ENCODE assay signal across 27 mouse cellular contexts in the genomic region with DNA sequence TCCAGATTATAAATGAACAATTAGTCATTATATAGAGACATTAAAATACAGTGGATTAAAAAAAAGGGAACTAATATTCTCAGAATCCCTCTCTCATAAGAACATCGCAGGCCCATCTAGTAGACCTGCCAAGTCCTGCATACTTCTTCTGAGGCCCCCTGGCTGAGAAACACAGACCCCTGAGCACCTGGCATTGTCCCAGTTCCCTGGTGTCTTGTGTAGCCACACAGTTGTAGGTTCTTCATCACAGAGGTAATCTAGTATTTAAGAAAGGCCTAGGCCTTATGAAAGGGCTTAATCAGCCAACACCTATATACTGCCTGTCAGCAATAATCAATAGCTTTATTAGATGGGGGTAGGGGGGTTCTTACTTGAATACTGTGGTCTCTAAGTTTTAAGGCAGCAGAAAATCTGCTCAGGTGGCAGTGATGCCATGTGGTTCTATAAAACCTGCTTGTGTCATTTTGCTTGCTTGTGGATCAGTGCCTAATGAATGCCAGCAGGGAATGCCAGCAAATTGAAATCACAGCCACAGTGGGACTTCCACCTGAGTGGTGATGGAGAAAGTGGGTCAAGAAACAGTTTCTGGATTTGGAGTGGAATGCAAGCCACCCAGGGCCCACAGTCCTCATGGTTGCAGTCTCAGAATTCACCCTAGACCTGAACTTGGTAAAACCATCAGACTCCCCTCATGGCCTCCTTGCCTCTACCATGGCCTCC.
DNase-seq lines count a peak whose midpoint lies in the region; ATAC-seq and TF ChIP-seq lines count a peak whose summit lies in the region.
"Had no signal": no experiment of that assay in that cellular context is flagged by ENCODE, and none has a peak within 500 bp of the region (broad histone marks: within the 10 kb centered on the region; RNA-seq: fewer than 3 reads in every experiment).

No protein-coding gene starts in this region.

- no peak for TF ChIP-seq CTCF in liver, postnatal 0 days (IDR thresholded peaks at IDR 0.05; ENCODE audit: low read depth)
- TF ChIP-seq CTCF in lung, adult 2 months (IDR thresholded peaks at IDR 0.05; ENCODE audit: insufficient read depth, low read length) = no peak

- no peak overlapping the region for H3K4me3 ChIP-seq in liver, postnatal 0 days (ENCODE audit: low read depth, low read length)
- no peak overlapping the region for H3K4me3 ChIP-seq in lung, adult 2 months (replicated peaks; ENCODE audit: extremely low read depth, low read depth, low read length)
- H3K4me3 ChIP-seq: embryonic facial prominence, embryonic 12.5 days; heart, embryonic 13.5 days; hindbrain, embryonic 10.5 days; hindbrain, embryonic 15.5 days; kidney, embryonic 15.5 days; layer of hippocampus, adult 2 months; limb, embryonic 10.5 days; limb, embryonic 15.5 days; lung, embryonic 15.5 days had no signal

- no peak for ATAC-seq in liver, postnatal 0 days
- ATAC-seq: CD4-positive, CD25-positive, alpha-beta regulatory T cell, adult 4 months; forebrain, embryonic 14.5 days; midbrain, embryonic 16.5 days had no signal

- DNase-seq in retina, postnatal 1 day = peak; percentile 23
- no peak for DNase-seq in retina, embryonic 14.5 days (ENCODE audit: low spot score)
- DNase-seq in cerebellum, adult 11-12 months = peak; percentile 78
- DNase-seq in cerebellum, adult 9-11 months = peak; percentile 83
- DNase-seq in liver, postnatal 0 days = no peak
- DNase-seq in lung, adult 2 months = no peak
- no peak for DNase-seq in gastrocnemius, adult 8-10 months (ENCODE audit: low spot score in 2 of 2)
- DNase-seq: adrenal gland, postnatal 25 days; embryo, embryonic 11 days; heart, postnatal 14 days; kidney, adult 18-20 months; kidney, postnatal 25 days; lung, postnatal 36 days had no signal

- 75% methylated on average over 1 of the region's 1 CpGs for WGBS in liver, postnatal 0 days (ENCODE audit: insufficient replicate concordance)
- WGBS in lung, adult 2 months = 85% methylated on average over 1 of the region's 1 CpGs

- H3K9ac ChIP-seq in liver, postnatal 0 days (replicated peaks) = no peak overlapping the region
- H3K9ac ChIP-seq: embryonic facial prominence, embryonic 12.5 days; heart, embryonic 13.5 days; hindbrain, embryonic 15.5 days; kidney, embryonic 15.5 days; limb, embryonic 15.5 days; liver, embryonic 14.5 days; lung, embryonic 15.5 days had no signal

- TF ChIP-seq POLR2A in lung, adult 2 months (IDR thresholded peaks at IDR 0.05; ENCODE audit: borderline replicate concordance, extremely low read depth, low read depth, low read length) = no peak

- H3K36me3 ChIP-seq in liver, postnatal 0 days (replicated peaks; ENCODE audit: insufficient read depth, low read length) = no peaks in the 10 kb centered on the region
- H3K36me3 ChIP-seq: embryonic facial prominence, embryonic 12.5 days; heart, embryonic 13.5 days; hindbrain, embryonic 10.5 days; kidney, embryonic 15.5 days; limb, embryonic 10.5 days; limb, embryonic 15.5 days; lung, embryonic 15.5 days had no signal

- no peak overlapping the region for H3K27ac ChIP-seq in liver, postnatal 0 days (ENCODE audit: low read depth)
- H3K27ac ChIP-seq: embryonic facial prominence, embryonic 12.5 days; heart, embryonic 13.5 days; hindbrain, embryonic 10.5 days; hindbrain, embryonic 15.5 days; kidney, embryonic 15.5 days; layer of hippocampus, adult 2 months; limb, embryonic 10.5 days; limb, embryonic 15.5 days; liver, embryonic 14.5 days; lung, embryonic 15.5 days had no signal

- no peaks in the 10 kb centered on the region for H3K9me3 ChIP-seq in liver, postnatal 0 days (ENCODE audit: low read length)
- H3K9me3 ChIP-seq: embryonic facial prominence, embryonic 12.5 days; heart, embryonic 13.5 days; hindbrain, embryonic 10.5 days; hindbrain, embryonic 15.5 days; kidney, embryonic 15.5 days; limb, embryonic 10.5 days; limb, embryonic 15.5 days; lung, embryonic 15.5 days had no signal

- no peaks in the 10 kb centered on the region for H3K27me3 ChIP-seq in liver, postnatal 0 days (ENCODE audit: insufficient read depth, low read length)
- H3K27me3 ChIP-seq: embryonic facial prominence, embryonic 12.5 days; heart, embryonic 13.5 days; hindbrain, embryonic 15.5 days; kidney, embryonic 15.5 days; limb, embryonic 15.5 days; lung, embryonic 15.5 days had no signal

- no peaks in the 10 kb centered on the region for H3K4me1 ChIP-seq in liver, postnatal 0 days (ENCODE audit: insufficient read depth)
- H3K4me1 ChIP-seq in lung, adult 2 months (ENCODE audit: control insufficient read depth, insufficient read depth, low read length) = no peaks in the 10 kb centered on the region
- H3K4me1 ChIP-seq: embryonic facial prominence, embryonic 12.5 days; heart, embryonic 13.5 days; hindbrain, embryonic 15.5 days; kidney, embryonic 15.5 days; limb, embryonic 10.5 days; limb, embryonic 15.5 days; lung, embryonic 15.5 days had no signal

- no peak for TF ChIP-seq EP300 in liver, postnatal 0 days (IDR thresholded peaks at IDR 0.05; ENCODE audit: low read depth)

- no peak overlapping the region for H3K4me2 ChIP-seq in liver, postnatal 0 days (ENCODE audit: low read depth, low read length)
- H3K4me2 ChIP-seq: embryonic facial prominence, embryonic 12.5 days; heart, embryonic 13.5 days; hindbrain, embryonic 15.5 days; kidney, embryonic 15.5 days; limb, embryonic 15.5 days; lung, embryonic 15.5 days; midbrain, embryonic 11.5 days had no signal

Comparison
In these comparisons a context has a peak if more than half of its experiments do, and no peak if none do; other contexts are left out.
1. DNase-seq: peak in retina, postnatal 1 day (single experiment), cerebellum, adult 11-12 months (single experiment) and cerebellum, adult 9-11 months (single experiment); none in retina, embryonic 14.5 days (single experiment), liver, postnatal 0 days (single experiment), lung, adult 2 months (single experiment) and gastrocnemius, adult 8-10 months (0 of 2).